Mouse (Mus musculus) retina, adult 2 months (tissue): Measurements from ENCODE around the gene Pwwp2b.

ENCODE experiments used
- DNase-seq: peaks from one replicate; pipeline ENCODE4 v3.0.0-alpha.2; 2012; ENCODE audit warnings: low read depth, low spot score

Pwwp2b gene

DNA sequence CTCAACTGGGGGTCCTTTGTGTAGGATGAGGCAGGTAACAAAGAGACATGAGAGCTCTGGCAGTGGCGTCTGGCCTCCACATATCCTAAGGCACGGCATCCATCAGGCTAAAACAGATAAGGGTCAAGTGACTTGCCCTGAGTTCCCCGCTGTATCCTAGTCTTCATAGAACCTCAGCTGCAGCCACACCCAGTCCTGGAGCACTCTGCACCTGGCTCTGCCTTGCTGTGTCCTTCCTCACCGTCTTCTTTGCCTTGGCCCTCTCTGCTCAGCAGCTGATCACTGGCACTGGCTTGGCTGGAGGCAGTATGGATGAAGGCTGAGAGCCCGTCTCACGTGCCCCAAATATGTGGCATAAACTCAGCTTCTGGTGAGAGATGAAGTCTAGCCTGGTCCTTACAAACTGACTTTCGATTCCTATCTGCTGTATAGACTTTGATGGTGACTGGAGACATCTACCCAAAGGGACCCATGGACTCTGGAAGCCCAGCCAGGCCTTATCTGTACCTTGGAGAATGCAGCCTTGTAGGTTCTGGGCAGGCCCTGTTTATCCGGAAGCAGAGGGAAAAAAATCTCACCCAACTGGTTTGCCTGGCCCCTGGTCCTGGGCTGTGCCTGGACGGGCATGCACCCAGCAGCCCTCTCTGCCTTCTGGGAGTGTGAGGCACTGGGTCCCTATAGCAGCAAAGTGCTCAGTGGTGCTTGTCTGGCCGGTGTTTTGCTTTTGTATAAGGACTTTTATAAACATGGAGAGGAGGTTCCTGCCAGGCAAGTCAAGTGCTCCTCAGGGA is 9.7 kb downstream of the Pwwp2b start:
- no peak for DNase-seq

DNA sequence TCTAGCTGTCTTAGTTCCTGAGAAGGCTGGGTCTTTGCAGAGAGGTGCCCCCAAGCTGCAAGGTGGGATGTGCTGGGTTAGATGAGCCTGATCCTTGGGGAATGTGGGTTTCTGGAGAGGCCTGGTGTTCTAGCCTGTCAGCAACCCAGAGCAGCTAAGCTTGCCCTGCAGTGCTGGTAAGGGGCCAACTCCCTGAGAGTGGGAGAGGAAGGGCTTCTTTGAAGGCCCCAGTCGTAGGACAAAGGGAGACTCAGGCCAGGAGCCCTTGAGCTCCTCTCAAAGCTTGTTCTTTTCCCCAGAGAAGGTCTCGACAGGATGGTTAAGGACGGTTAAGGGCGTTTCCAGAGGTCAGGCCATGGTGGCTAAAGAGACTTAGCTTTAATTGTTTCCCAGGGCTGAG is 16.1 kb downstream of the Pwwp2b start:
- DNase-seq, result no peak

DNA sequence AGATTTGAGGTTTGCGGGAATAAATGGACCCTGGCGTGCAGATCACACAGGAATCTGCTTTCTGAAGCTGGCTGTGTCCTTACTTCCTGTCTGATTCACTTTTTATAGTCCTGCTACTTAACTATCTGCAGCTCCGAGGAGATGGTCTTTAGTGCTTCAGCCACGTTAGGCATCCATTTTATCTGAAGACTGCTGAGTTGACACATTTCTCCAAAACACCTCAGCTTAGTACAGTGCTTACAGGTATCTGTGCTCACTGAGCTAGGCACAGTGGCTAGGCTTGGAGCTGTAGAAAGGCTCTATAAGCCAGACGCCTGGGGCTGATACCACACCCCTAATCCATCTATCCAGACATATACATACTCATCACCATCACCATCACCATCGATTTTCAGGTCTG is 17.4 kb downstream of the Pwwp2b start:
- no peak for DNase-seq

DNA sequence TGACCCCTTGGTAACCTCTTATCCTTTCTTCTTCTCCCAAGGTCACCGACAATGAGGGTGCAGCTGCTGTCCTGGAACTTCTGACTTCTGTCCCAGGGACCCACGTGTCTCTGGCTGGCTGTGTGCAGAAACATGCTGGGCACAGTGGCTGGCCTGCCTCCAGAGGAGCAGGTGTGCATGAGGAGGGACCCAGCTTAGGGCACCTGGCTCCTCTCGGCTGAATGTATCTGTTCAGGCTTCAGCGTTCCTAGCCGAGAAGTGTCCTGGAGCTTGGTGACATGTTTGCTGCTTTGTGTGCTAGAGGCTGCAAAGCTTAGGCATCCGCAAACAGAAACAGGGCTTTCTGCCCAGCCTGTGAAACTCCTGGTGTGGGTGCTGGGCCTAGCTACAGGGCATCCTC is 18.1 kb downstream of the Pwwp2b start:
- DNase-seq, result no peak

DNA sequence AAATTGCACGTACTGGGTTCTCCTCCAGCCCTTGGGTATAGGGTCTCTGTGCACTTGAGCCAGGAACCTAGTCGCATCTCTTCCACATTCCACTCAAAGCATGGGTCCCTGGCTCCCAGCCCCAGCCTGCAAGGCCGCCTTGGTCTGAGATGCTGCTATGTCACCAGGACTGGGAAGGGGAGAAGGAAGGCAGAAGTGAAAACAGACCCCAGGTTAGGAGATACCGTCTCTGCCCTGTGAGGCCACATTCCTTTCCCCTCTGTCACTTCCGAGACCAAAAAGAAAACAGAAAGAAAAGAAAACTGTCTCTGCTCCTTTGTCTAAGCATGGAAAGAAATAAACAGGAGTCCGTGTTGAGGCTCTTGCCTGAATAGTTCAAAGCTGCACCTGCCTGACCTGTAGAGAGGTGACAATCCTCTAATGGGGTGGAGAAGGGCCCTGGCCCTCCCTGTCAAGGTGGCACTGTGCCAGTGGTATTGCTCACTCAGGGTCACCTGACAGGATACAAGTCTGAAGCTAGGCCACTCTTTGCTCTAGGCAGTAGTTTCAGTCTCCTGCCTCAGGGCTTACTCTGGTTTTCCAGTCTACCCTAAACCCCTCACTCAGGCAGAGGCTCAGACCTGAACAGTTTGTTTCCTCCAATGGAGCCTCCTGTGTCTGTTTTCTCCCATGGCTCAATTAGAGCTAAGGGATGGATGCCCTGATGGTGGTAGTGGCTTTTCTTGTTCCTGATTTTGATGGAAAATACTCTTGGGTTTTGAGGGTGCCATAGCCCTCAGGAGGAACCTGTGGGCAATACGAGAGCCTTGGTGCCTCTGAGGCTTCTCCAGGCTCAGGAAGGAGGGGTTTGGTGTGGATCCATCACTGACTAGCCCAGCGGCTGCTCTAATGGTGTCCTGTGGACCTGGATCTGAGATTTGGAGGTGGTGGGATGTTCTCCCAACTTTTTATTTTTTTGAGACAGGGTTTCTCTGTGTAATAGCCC is 18.9 kb downstream of the Pwwp2b start:
- no peak for DNase-seq

GRCm38 (mm10) chr7:139270738-139271137 is 22.5 kb downstream of the Pwwp2b start:
- DNase-seq, result no peak

DNA sequence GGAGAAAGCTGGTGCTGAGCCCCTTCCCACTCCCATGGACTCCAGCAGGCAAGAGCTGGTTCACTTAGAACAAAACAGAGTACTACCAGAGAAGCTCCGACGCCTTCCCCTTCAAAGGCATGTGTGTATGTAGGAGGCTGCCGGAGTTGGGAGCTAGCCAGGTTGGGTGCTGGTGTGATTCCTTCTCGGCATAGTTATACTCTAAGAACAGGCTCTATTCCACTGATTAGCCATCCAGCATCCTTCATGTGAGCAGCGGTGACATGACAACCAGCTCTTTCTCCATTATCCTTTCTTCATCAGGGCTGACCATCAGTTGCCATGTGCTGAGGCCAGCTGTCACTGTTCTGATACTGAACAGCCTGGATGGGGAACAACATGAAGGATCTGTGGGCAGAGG is 23.6 kb downstream of the Pwwp2b start:
- no peak for DNase-seq

DNA sequence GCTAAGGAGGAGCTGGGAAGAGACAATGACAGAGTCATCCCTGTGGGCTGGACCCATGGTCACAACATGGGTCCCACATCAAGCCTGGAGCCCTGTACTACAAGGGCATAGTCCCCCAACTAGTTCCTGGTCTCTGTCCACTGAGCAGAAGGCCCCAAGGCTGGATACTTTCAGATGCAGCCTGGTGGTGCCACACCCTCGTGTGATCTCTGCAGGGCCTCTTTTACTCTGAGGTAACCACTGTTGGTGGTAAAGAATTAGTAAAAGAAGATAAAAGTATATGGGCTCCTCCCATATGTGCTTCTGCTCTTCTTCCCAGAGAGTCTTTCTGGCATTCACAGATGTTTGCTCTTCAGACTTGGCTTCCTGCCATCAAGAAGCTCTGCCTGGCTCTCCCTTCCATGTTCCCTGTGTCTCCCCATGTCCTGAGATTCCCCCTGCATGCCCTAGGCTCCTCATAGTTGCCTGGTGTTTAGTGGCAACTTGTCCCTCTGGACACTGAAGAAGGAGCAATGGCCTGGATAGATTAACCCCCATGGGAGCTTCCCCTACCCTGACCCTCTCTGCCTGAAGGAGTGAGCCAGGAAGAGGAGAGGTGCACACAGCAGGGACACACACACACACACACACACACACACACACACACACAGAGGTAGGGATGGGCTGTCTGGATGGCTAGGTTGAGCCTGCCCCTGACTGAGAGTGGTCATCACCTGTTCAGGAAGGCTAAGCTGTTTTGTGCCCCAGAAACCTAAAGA is 24.5 kb downstream of the Pwwp2b start:
- no peak for DNase-seq

DNA sequence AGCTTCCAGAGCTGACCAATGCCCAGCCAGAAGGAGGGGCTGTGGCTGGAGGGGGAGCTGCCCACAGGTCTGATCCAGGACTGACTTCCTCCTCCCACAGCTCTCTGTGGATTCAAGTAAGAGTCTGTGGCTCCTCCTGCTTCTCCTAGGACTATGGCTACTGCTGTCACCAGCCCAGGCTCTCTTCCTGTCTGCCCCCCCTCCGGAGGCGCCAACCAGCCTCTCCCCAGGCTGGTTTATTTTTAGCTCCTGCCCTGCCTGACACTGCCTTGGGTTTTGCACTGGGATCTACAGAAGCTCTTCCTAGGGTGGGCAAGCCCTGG is 25.1 kb downstream of the Pwwp2b start:
- DNase-seq, result peak; percentile 78

GRCm38 (mm10) chr7:139275586-139275985 is 27.3 kb downstream of the Pwwp2b start:
- no peak for DNase-seq

- DNase-seq, result no peak
Observed at GRCm38 (mm10) chr7:139276150-139276549, 27.9 kb downstream of the Pwwp2b start.

DNA sequence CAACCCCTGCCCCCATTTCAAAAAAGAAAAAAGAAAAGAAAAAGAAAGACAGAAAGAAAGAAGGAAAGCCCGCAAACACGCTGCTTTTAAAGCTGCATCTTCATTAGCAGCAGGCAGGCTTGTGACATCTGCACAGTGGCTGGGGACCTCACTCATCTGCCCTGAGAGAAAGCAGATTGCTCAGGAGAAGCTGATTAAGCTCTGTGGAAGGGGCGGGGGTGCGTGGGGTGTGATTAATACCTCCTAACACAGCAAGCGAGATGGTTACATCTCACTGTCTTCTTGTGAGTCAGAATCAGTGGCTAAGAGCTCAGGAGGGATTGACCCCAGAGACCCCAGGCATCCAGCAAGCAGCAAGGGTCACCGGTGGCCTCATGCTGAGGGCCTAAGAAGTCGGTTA is 29.3 kb downstream of the Pwwp2b start:
- peak; percentile 76 for DNase-seq

DNA sequence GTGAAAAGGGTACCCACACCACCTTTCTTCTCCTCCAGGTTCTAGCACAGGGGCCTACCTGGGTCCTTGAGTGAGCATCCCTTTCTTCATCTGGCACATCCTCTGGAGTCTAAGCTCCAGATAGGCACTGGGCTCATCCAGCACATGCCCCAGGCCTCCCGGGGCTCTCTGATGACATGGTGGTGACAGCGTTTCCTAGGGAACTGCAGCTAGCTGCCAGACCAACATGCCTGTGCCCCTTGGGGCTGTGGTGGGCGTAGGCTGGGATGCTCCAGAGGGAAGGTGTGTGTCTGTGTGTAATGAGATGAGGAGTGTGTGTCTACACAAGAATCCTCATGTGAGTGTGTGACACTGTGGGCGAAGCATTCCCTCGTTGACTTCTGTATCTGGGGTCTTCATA is 31.3 kb downstream of the Pwwp2b start:
- no peak for DNase-seq

- no peak for DNase-seq
Observed at GRCm38 (mm10) chr7:139280044-139280443, 31.8 kb downstream of the Pwwp2b start.

DNA sequence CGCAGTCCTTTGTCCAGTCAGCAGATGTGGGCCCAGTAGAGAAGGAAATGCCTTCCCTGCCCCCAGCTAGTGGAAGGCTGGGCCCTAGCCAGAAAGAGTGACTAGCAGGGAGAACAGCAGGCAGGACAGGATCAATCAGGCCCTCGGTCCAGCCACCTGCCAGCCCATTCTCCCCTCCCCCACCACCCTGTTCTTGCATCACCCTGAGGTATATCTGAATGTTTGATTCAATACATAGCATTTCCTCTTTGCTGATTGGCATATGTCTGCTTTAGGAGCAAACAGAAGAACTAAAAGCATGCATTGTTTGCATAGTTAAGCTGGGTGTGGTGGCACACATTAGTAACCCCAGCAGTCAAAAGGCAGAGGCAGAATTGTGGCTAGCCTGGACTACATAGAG is 32.9 kb downstream of the Pwwp2b start:
- DNase-seq, result no peak

DNA sequence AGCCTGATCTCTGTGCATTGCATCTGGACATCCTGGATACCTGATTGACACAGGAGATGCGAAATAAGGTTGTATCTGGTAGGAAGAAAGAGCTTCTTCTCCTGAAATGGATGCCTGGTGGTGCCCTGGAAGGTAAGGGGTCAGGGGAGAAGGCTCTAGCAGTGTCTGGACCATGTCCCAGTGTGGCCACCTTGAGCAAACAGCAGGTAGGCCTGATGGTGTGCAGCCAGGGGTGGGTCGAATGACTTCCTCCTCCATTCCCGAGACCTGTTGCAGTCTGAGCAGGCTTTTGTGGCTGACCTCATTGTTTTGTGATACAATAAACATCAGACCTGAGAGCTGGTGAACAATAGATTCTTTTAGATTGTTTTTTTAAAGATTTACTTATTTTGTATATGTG is 33.8 kb downstream of the Pwwp2b start:
- DNase-seq, result no peak

DNA sequence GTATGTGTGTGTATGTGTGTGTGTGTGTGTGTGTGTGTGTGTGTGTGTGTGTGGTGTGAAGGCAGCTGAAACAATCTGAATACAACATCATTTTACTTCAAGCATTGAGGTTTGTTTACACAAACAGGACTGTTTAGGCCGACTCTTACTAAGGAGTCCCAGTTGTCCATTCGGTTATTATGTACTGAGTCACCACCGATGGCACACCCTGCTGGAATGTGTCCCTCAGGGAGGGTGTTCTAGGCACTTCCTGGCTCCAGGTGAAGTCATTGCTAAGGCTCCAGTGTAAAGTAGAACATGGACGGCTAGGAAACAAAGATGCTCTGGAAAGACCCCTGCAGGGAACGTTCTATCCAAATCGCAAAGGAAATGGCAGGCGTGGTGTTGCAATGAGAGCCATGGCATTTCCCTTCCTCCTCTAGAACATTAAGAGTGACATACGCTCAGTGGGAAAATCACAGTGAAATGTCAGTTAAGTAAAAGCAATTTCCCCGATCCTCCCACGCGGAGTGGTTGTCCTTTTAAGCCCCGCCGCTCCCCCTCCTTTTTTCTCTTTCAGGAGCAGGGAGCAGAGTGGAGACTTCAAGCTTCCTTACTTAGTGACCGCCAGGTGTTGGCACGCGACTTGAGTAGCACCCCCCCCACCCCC is 37.1 kb downstream of the Pwwp2b start:
- DNase-seq, result no peak

- DNase-seq, result no peak
Observed at GRCm38 (mm10) chr7:139288540-139288939, 40.3 kb downstream of the Pwwp2b start.

GRCm38 (mm10) chr7:139293350-139293749 is 45.1 kb downstream of the Pwwp2b start:
- no peak for DNase-seq

- DNase-seq, result no peak
Observed at GRCm38 (mm10) chr7:139294076-139294475, 45.8 kb downstream of the Pwwp2b start.

GRCm38 (mm10) chr7:139295653-139296052 is 47.4 kb downstream of the Pwwp2b start:
- no peak for DNase-seq
